Mouse (Mus musculus): ENCODE measurements around the gene Kras. TPM values are rescaled to one million over a fixed set of nuclear protein-coding genes. Genes with fewer than 3 reads are reported as not detected.
A peak's percentile ranks its signal among the peaks of the same experiment; 100 is the strongest.

Kras gene
- polyA plus RNA-seq (2015; fragmentation: Nextera tagmentation; extraction: Ambion mirVana) = 88.8 and 90.1 TPM in 2 replicates

DNA sequence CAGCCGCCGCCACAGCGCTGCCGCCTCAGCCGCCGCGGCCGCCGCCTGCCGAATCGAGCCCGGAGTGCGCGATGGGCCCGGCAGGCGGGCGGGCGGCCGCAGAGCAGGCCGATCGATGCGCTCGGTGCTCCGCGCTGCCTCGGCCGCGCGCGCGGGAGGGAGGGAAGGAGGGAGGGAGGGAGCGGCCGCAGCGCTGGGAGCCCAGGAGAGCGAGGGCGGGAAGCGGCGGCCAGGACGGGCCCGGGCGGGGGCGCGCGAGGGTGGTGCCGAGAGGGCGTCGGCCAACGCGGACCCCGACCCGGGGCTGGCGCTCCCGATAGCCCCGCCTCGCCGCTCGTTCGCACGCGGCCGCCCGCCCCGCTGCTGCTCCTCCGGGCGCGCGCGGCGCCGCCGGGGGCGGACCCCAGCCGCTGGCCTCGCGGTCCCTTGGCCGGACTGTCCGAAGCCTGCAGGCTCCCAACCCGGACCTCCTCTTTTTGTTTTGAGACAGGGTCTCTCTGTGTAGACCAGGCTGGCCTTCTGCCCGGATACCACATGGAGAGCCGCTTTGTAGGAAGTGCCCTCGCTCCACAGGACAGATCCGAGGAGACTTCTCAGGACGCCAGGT, at the start of gene Kras:
Kras (minus strand) TSS at position 55 of the 607 bp plus-strand sequence.
- under 1% methylated on average over 64 of the region's 83 CpGs for WGBS
- Histone ChIP-seq H3K9ac (peak within 1 kb of the TSS; percentile 74), H3K4me3 (peak within 1 kb of the TSS; percentile 68), H3K27ac (peak within 1 kb of the TSS; percentile 91), H3K9me3 (no peaks in the 10 kb centered on the region), H3K27me3 (replicated peaks) (no peaks in the 10 kb centered on the region), H3K4me2 (peak within 1 kb of the TSS; percentile 77), H3K4me1 (peaks cover 23% of the 10 kb centered on the region), H3K36me3 (replicated peaks) (no peaks in the 10 kb centered on the region)
- ATAC-seq (replicated peaks) = peak; percentile 92

DNA sequence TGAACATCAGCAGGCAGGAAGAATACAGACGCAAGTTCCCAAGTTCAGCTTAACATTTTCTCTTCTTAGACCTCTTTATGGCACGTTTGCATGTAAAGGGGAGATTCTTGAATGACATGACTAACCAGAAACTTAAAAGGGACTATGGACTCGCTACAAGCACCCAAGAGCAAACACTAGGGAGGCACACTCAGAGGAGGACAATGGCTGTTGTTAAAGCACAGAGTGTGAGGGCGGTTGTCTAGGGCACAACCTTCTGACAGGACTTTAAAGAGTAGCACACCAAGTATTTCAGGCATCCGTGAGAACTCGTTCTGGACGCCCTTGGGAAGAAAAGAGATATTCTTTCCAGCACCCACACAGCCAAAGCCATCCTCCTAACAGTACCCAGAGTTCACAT, 47.6 kb upstream of the Kras start:
- Histone ChIP-seq H3K4me1 (peaks cover 7% of the 10 kb centered on the region; the same call in 1 of the 2 replicates), H3K27me3 (replicated peaks) (no peaks in the 10 kb centered on the region), H3K4me3 (no peak overlapping the region), H3K9me3 (no peaks in the 10 kb centered on the region), H3K27ac (no peak overlapping the region), H3K4me2 (no peak overlapping the region), H3K9ac (no peak overlapping the region), H3K36me3 (replicated peaks) (no peaks in the 10 kb centered on the region)
- 72% methylated on average over 7 of the region's 7 CpGs for WGBS
- ATAC-seq (replicated peaks) = no peak

DNA sequence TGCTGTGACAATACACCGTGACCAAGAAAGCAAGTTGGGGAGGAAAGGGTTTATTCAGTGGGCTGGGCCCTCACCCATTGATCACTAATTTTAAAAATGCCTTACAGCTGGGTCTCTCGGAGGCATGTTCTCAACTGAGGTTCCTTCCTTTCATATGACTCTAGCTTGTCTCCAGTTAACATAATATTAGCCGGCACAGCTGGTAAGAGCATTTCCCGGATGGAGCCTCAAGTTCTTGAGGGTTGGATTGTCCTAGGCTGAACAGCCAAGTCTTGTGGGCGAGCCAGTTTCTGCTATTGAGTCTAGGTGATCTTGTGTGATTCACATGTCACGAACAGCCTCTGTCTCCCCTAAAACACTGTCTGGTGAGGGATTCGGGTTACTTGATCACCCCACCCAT, 46.9 kb upstream of the Kras start:
- Histone ChIP-seq H3K9ac (no peak overlapping the region), H3K27me3 (replicated peaks) (no peaks in the 10 kb centered on the region), H3K4me1 (peaks cover 7% of the 10 kb centered on the region; the same call in 1 of the 2 replicates), H3K4me2 (no peak overlapping the region), H3K4me3 (no peak overlapping the region), H3K36me3 (replicated peaks) (no peaks in the 10 kb centered on the region), H3K27ac (no peak overlapping the region), H3K9me3 (no peaks in the 10 kb centered on the region)
- no peak for ATAC-seq (replicated peaks)
- 88% methylated on average over 7 of the region's 7 CpGs for WGBS

DNA sequence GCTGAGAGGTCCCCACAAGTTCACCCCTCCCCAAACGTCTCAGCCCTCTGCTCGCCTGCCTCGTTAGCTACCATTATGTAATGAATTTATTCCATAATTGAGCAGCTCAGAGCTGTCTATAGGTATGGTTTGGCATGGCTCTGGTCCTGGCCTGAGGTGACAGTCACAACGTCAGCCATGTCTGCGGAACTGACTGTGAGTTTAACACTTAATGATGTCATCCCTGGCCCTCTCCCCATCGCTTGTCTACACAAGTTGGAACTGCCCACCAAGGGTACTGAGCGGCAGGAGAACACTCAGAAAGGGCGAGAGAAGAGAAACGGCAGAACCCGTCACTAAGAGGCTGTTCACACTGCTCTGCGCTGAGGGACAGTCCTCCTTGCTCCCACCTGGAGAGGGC, 45.1 kb upstream of the Kras start:
- no peaks in the 10 kb centered on the region for H3K27me3 ChIP-seq (replicated peaks)
- no peak overlapping the region for H3K4me2 ChIP-seq
- no peak for ATAC-seq (replicated peaks)
- H3K4me3 ChIP-seq = no peak overlapping the region
- H3K9me3 ChIP-seq = no peaks in the 10 kb centered on the region
- 78% methylated on average over 11 of the region's 11 CpGs for WGBS
- no peaks in the 10 kb centered on the region for H3K36me3 ChIP-seq (replicated peaks)
- H3K9ac ChIP-seq = no peak overlapping the region
- 0 out of 2 replicates have a peak, but pooled peaks cover 3% of the 10 kb centered on the region for H3K4me1 ChIP-seq
- H3K27ac ChIP-seq = no peak overlapping the region

DNA sequence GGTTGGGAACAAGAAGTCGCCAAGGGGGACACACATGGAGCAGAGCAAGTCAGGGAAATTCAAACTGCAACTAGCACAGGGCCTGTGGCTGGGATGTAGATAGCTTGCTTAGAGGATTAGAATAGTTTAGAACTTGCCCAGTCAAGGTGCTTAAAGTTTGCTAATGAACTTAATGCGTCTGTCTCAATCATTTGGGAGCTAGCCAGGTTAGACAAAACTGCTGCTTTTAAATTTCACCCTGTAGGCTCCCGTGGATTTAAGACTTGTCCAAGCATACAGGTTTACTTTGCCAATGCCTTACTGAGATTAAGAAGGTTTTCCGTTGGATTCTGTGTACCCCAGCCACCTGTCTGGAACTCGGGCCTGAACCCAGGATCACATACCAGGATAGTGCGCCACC, 43.1 kb upstream of the Kras start:
- no peak for ATAC-seq (replicated peaks)
- no peak overlapping the region for H3K27ac ChIP-seq
- H3K36me3 ChIP-seq (replicated peaks) = no peaks in the 10 kb centered on the region
- H3K4me1 ChIP-seq = no peaks in the 10 kb centered on the region
- H3K9me3 ChIP-seq = no peaks in the 10 kb centered on the region
- no peak overlapping the region for H3K4me2 ChIP-seq
- no peak overlapping the region for H3K9ac ChIP-seq
- no peak overlapping the region for H3K4me3 ChIP-seq
- 81% methylated on average over 6 of the region's 6 CpGs for WGBS
- no peaks in the 10 kb centered on the region for H3K27me3 ChIP-seq (replicated peaks)

DNA sequence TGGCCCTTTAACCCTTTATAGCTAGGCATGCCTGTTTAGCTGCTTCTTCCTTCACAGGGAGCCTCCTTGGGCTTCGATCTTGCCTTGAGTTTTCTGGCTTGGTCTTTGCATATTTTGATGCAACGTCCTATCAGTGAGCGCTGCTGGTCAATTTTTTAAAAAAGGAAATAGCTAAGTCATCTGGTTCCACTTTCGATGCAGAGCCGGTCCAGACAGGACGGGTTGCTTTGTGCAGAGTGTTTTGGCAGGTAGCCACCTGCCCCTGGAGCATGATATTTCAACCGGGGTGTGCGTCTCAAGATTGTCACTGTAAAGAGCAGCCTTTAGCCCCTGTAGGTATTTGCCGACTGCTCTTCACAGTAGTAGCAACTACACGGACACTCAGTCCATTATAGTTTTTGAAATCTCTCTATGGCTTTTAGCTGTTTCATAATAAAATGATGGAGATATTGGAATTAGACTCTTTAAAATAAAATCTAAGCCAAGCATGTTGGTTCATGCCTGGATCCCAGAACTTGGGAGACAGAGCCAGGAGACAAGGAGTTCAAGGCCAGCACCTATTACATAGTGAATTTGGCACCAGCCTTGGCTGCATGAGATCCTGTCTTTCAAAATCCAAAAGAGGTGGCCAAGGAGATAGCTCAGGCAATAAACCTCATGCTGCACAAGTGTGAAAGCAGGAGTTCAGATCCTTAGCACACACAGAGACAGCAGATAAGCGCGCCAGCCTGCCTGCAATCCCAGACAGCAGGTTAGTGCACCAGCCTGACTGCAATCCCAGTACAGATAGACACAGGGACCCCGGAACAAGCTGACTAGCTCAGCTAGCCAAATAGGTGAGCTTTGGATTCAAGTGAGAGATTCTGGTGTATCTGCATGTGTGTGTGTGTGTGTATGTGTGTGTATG, 41.6 kb upstream of the Kras start:
- no peak overlapping the region for H3K4me3 ChIP-seq
- H3K27me3 ChIP-seq (replicated peaks) = no peaks in the 10 kb centered on the region
- ATAC-seq (replicated peaks) = no peak
- no peaks in the 10 kb centered on the region for H3K36me3 ChIP-seq (replicated peaks)
- H3K9ac ChIP-seq = no peak overlapping the region
- H3K27ac ChIP-seq = no peak overlapping the region
- no peaks in the 10 kb centered on the region for H3K9me3 ChIP-seq
- WGBS = 83% methylated on average over 13 of the region's 13 CpGs
- H3K4me2 ChIP-seq = no peak overlapping the region
- no peaks in the 10 kb centered on the region for H3K4me1 ChIP-seq

DNA sequence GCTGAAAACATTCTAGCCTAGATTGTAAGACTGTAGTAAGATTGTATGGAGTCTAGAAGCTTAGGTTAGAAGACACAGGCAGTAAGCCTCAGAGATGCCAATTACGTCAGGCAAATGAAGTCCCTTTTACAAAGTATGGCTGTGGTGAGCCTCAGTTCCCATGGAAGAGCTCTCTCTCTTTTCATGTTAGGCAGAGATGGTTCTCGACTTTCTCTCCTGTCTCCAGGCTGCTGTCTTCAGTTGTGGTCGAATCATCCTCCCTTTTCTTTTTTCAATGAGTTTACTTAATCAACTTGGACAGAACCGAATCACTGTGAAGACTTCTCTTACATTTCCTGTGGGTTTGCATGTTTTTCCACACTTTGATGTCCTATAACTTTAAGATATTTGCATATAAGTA, 35.6 kb upstream of the Kras start:
- Histone ChIP-seq H3K27me3 (replicated peaks) (no peaks in the 10 kb centered on the region), H3K4me2 (no peak overlapping the region), H3K9ac (no peak overlapping the region), H3K4me3 (no peak overlapping the region), H3K36me3 (replicated peaks) (no peaks in the 10 kb centered on the region), H3K27ac (no peak overlapping the region), H3K4me1 (no peaks in the 10 kb centered on the region), H3K9me3 (no peaks in the 10 kb centered on the region)
- WGBS = 81% methylated on average over 4 of the region's 4 CpGs
- ATAC-seq (replicated peaks) = no peak

DNA sequence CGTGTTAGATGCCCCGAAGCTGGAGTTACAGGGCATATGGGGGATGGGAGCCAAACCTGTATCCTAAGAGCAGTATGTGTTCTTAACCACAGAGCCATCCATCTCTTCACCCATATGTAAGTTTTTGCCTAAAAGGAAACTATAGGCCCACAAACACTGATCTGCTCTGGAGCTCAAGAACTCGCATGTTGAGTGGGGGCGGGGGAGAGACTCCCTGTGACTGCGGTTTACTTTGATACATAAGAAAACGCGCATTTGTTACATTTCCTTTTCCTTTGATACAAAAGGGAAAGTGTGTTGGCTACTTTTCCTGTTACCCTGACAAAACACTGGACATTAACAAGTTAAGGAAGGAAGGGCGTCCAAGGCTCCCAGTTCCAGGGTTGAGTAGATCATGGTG, 34.2 kb upstream of the Kras start:
- no peaks in the 10 kb centered on the region for H3K36me3 ChIP-seq (replicated peaks)
- H3K27ac ChIP-seq = no peak overlapping the region
- no peak overlapping the region for H3K4me2 ChIP-seq
- no peak for ATAC-seq (replicated peaks)
- H3K27me3 ChIP-seq (replicated peaks) = no peaks in the 10 kb centered on the region
- WGBS = 92% methylated on average over 8 of the region's 8 CpGs
- no peak overlapping the region for H3K9ac ChIP-seq
- H3K4me3 ChIP-seq = no peak overlapping the region
- no peaks in the 10 kb centered on the region for H3K9me3 ChIP-seq
- no peaks in the 10 kb centered on the region for H3K4me1 ChIP-seq

DNA sequence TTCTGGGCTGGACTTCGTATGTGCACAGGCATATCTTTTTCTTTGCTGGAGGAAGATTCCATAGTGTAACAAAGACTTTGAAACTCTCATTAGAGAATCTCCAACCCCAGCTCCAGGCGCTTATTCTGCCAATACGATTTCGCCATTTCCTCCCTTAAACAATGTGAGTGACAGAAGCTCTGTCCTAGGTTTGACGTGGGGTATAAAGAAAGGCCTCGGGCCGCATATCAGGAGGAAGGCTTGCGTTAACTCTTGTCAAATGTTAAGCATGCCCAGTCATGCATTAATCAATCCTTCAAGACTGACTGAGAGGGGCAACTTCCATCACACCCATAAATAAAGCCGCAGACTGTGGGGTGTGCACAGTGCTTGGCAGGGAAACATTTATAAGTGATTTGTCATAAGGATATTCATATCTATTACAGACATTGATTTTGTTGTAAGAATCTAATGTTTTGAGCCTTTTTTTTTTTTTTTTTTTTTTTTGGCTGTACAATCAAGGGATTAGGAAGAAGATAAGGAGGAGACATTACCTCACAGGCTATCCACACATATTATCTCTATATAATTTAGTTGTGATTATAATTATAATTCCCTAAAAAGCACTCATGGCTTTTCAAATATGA, 27.2 kb upstream of the Kras start:
- Histone ChIP-seq H3K4me2 (no peak overlapping the region), H3K4me1 (no peaks in the 10 kb centered on the region), H3K9me3 (no peaks in the 10 kb centered on the region), H3K27ac (no peak overlapping the region), H3K36me3 (replicated peaks) (no peaks in the 10 kb centered on the region), H3K9ac (no peak overlapping the region), H3K27me3 (replicated peaks) (no peaks in the 10 kb centered on the region), H3K4me3 (no peak overlapping the region)
- ATAC-seq (replicated peaks) = no peak
- 41% methylated on average over 9 of the region's 9 CpGs for whole genome bisulfite sequencing

DNA sequence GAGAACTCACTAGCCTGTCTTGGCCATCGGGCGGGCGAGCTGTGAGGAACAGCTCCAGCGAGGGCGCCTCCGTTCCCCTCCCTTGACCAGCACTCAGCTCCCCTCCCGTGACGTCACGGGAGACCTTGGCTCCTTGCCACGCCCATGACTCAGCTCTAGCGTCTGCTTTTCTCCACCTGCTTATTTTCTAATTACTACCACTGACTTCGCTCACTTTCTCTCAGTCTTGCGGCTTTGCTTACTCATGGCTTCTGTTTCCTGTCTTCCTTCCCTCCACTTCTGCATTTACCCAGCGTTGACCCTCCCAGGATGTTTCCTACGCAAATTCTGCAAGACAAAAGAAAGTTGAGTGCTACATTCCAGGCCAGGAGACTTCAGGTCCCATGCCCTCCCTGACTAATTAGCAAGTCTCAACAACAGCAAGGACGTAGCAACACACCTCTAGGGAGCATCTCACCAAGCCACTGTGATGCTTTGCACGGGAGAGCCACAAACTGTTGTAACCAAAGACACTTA, 26.3 kb upstream of the Kras start:
- Histone ChIP-seq H3K27ac (no peak overlapping the region), H3K4me3 (no peak overlapping the region), H3K36me3 (replicated peaks) (no peaks in the 10 kb centered on the region), H3K9me3 (no peaks in the 10 kb centered on the region), H3K4me1 (no peaks in the 10 kb centered on the region), H3K9ac (no peak overlapping the region), H3K27me3 (replicated peaks) (no peaks in the 10 kb centered on the region), H3K4me2 (peak overlapping the region; percentile 33; the same call in 1 of the 2 replicates)
- no peak for ATAC-seq (replicated peaks)
- WGBS = 6% methylated on average over 17 of the region's 17 CpGs

DNA sequence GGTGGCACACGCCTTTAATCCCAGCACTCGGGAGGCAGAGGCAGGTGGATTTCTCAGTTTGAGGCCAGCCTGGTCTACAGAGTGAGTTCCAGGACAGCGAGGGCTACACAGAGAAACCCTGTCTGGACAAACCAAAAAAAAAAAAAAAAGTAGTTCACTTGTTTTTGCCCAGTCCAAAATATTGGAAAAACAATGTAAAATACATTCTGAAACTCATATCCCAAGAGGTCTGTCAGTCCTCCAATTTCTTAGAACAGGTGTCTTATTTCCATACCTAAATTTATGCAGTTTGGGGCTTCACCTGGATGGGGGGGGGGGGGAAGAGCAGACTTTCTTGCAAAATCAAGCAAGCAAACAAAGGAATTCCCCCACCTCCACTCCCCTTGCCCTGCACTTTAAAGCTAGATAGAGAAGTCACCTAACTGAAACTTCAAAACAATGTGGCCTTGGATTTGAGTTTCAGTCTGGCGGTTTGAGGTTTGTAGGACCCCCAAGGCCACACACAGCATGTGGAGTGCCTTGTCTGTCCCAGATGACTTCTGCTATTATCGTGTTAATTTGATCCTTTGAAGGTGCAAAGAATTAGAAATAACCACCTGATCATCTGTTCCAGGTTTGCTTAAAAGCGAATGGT, 25.7 kb upstream of the Kras start:
- ATAC-seq (replicated peaks) = no peak
- WGBS = 51% methylated on average over 6 of the region's 6 CpGs

More for the DNA sequence above, 25.7 kb upstream of the Kras start:
- no peaks in the 10 kb centered on the region for H3K36me3 ChIP-seq (replicated peaks)
- no peaks in the 10 kb centered on the region for H3K9me3 ChIP-seq
- H3K27me3 ChIP-seq (replicated peaks) = no peaks in the 10 kb centered on the region
- H3K4me3 ChIP-seq = no peak overlapping the region
- H3K4me1 ChIP-seq = no peaks in the 10 kb centered on the region
- 0 out of 2 replicates have a peak overlapping the region, but pooled peaks have one; percentile 33 for H3K4me2 ChIP-seq
- no peak overlapping the region for H3K9ac ChIP-seq
- no peak overlapping the region for H3K27ac ChIP-seq
